In genomic region chr5:4877131-4877631, GRCm38 (mm10) we compare ENCODE assay signal across 8 mouse cellular contexts.
DNase-seq lines count a peak whose midpoint lies in the region; ATAC-seq and TF ChIP-seq lines count a peak whose summit lies in the region.
"Had no signal": no experiment of that assay in that cellular context is flagged by ENCODE, and none has a peak within 500 bp of the region (broad histone marks: within the 10 kb centered on the region; RNA-seq: fewer than 3 reads in every experiment).

No protein-coding gene starts in this region.

- no peak overlapping the region for H3K4me2 ChIP-seq in embryonic facial prominence, embryonic 11.5 days (ENCODE audit: low read depth, low read length)
- H3K4me2 ChIP-seq in hindbrain, embryonic 11.5 days (replicated peaks; ENCODE audit: low read depth, low read length): no peak overlapping the region
- H3K4me2 ChIP-seq in midbrain, embryonic 15.5 days: peak overlapping the region; percentile 35

- no peak overlapping the region for H3K9ac ChIP-seq in embryonic facial prominence, embryonic 11.5 days (replicated peaks; ENCODE audit: low read length)
- no peak overlapping the region for H3K9ac ChIP-seq in hindbrain, embryonic 11.5 days (ENCODE audit: low read depth, low read length)
- H3K9ac ChIP-seq in midbrain, embryonic 15.5 days: no peak overlapping the region

- no peak for TF ChIP-seq POLR2A in lung, adult 2 months (IDR thresholded peaks at IDR 0.05; ENCODE audit: borderline replicate concordance, extremely low read depth, low read depth, low read length)

- H3K9me3 ChIP-seq in embryonic facial prominence, embryonic 11.5 days (replicated peaks; ENCODE audit: control insufficient read depth, low read length): no peaks in the 10 kb centered on the region
- no peaks in the 10 kb centered on the region for H3K9me3 ChIP-seq in hindbrain, embryonic 11.5 days (ENCODE audit: control insufficient read depth, low read length)
- no peaks in the 10 kb centered on the region for H3K9me3 ChIP-seq in midbrain, embryonic 15.5 days

- peak; percentile 88 for ATAC-seq in embryonic facial prominence, embryonic 11.5 days (replicated peaks; ENCODE audit: insufficient number of reproducible peaks, low FRiP score, low TSS enrichment, low read depth)
- peak; percentile 75 for ATAC-seq in hindbrain, embryonic 11.5 days (ENCODE audit: low FRiP score)
- ATAC-seq in midbrain, embryonic 15.5 days (replicated peaks): peak; percentile 92

- WGBS in embryonic facial prominence, embryonic 11.5 days: 10% methylated on average over 5 of the region's 5 CpGs
- 17% methylated on average over 5 of the region's 5 CpGs for WGBS in hindbrain, embryonic 11.5 days
- 4% methylated on average over 5 of the region's 5 CpGs for WGBS in midbrain, embryonic 15.5 days
- WGBS in lung, adult 2 months: 68% methylated on average over 5 of the region's 5 CpGs

- peak; percentile 36 for DNase-seq in brain, adult 2 months (ENCODE audit: low read depth, low spot score)
- DNase-seq in embryonic facial prominence, embryonic 11.5 days (ENCODE audit: low spot score): peak; percentile 69
- peak; percentile 36 for DNase-seq in hindbrain, embryonic 11.5 days (ENCODE audit: low spot score)
- DNase-seq in adrenal gland, postnatal 25 days: no peak
- DNase-seq in urinary bladder, postnatal 25 days (ENCODE audit: low spot score): no peak
- no peak for DNase-seq in lung, adult 2 months
- DNase-seq: lung, adult 18-20 months had no signal

- H3K4me1 ChIP-seq in embryonic facial prominence, embryonic 11.5 days (ENCODE audit: control insufficient read depth, insufficient read depth, low read length): peaks cover 4% of the 10 kb centered on the region; the same call in 1 of the 2 replicates
- H3K4me1 ChIP-seq in hindbrain, embryonic 11.5 days (replicated peaks; ENCODE audit: control insufficient read depth, insufficient read depth, low read length): no peaks in the 10 kb centered on the region
- peaks cover 34% of the 10 kb centered on the region for H3K4me1 ChIP-seq in midbrain, embryonic 15.5 days
- peaks cover 2% of the 10 kb centered on the region; the same call in 1 of the 2 replicates for H3K4me1 ChIP-seq in lung, adult 2 months (ENCODE audit: control insufficient read depth, insufficient read depth, low read length)

- H3K27ac ChIP-seq in embryonic facial prominence, embryonic 11.5 days (replicated peaks; ENCODE audit: low read depth, low read length): no peak overlapping the region
- peak overlapping the region; percentile 24; the same call in 1 of the 2 replicates for H3K27ac ChIP-seq in hindbrain, embryonic 11.5 days (ENCODE audit: low read depth, low read length)
- H3K27ac ChIP-seq in midbrain, embryonic 15.5 days: peak overlapping the region; percentile 81

- H3K27me3 ChIP-seq in embryonic facial prominence, embryonic 11.5 days (ENCODE audit: control insufficient read depth, insufficient read depth, low read length): no peaks in the 10 kb centered on the region
- no peaks in the 10 kb centered on the region for H3K27me3 ChIP-seq in hindbrain, embryonic 11.5 days (ENCODE audit: control insufficient read depth, insufficient read depth, low read length)
- H3K27me3 ChIP-seq in midbrain, embryonic 15.5 days (replicated peaks): no peaks in the 10 kb centered on the region

- no peak for TF ChIP-seq CTCF in lung, adult 2 months (IDR thresholded peaks at IDR 0.05; ENCODE audit: insufficient read depth, low read length)

- H3K36me3 ChIP-seq in embryonic facial prominence, embryonic 11.5 days (replicated peaks; ENCODE audit: control insufficient read depth, insufficient read depth, low read depth, low read length): no peaks in the 10 kb centered on the region
- no peaks in the 10 kb centered on the region for H3K36me3 ChIP-seq in hindbrain, embryonic 11.5 days (ENCODE audit: control insufficient read depth, insufficient read depth, low read length)
- H3K36me3 ChIP-seq in midbrain, embryonic 15.5 days (replicated peaks): no peaks in the 10 kb centered on the region

- no peak overlapping the region for H3K4me3 ChIP-seq in embryonic facial prominence, embryonic 11.5 days (ENCODE audit: low read depth, low read length)
- no peak overlapping the region for H3K4me3 ChIP-seq in hindbrain, embryonic 11.5 days (ENCODE audit: low read depth, low read length)
- no peak overlapping the region for H3K4me3 ChIP-seq in midbrain, embryonic 15.5 days
- H3K4me3 ChIP-seq in lung, adult 2 months (replicated peaks; ENCODE audit: extremely low read depth, low read depth, low read length): no peak overlapping the region

Comparison
In these comparisons a context has a peak if more than half of its experiments do, and no peak if none do; other contexts are left out.
1. DNase-seq: peak in brain, adult 2 months (single experiment), embryonic facial prominence, embryonic 11.5 days (single experiment) and hindbrain, embryonic 11.5 days (single experiment); none in adrenal gland, postnatal 25 days (single experiment), urinary bladder, postnatal 25 days (single experiment) and lung, adult 2 months (single experiment).
2. Peak in every context shown above with its lines, with median percentiles within 50 percentile points of each other: ATAC-seq.